Mouse (Mus musculus): ENCODE data around the gene Gm1113.

DNA sequence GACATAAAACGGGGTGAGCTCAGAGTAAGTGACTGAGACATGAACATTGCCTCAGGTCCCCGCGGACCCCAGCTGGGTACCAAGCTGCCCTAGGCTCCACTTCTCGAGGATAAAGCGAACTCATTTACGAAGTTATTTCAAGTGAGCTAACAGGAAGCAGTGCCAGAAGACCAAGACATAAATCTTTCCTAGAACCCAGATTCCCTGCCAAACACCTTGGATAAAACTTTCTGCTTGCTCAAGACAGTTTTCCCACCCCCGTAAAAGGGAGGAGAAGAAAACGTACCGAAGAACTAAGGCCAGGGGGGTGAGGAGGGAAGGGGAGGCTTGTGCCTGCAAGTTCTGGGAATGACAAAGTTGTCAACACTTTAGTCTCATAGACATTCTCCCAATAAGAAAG lies 15.2 kb upstream of the Gm1113 start:
- TF ChIP-seq POLR2A (IDR thresholded peaks at IDR 0.05; ENCODE audit: borderline replicate concordance, extremely low read depth, insufficient read depth, insufficient read length, poor library complexity, severe bottlenecking) (no peak), CTCF (IDR thresholded peaks at IDR 0.05; ENCODE audit: borderline replicate concordance, extremely low read depth, insufficient read depth, insufficient read length) (no peak)
